Mouse (Mus musculus): Measurements from ENCODE around the gene Gadd45b.

GRCm38 (mm10) chr10:80935698-80936097 lies 5.8 kb downstream of the Gadd45b start:
- no peak for TF ChIP-seq POLR2A (IDR thresholded peaks at IDR 0.05; ENCODE audit: control insufficient read depth in 1 of 2, insufficient read depth in 1 of 2, low read depth in 1 of 2, low read length in 2 of 2, poor library complexity in 1 of 2)
- TF ChIP-seq ETS1 (IDR thresholded peaks at IDR 0.05; ENCODE audit: low read depth, low read length) = no peak
- TF ChIP-seq CTCF (IDR thresholded peaks at IDR 0.05 in 2 of 3, conservative IDR thresholded peaks at IDR 0.05 in 1 of 3; ENCODE audit: control insufficient read depth in 1 of 3, insufficient read depth in 1 of 3, low read depth in 2 of 3, low read length in 3 of 3, poor library complexity in 1 of 3, severe bottlenecking in 1 of 3) = no peak
- no peak for TF ChIP-seq RAD21 (IDR thresholded peaks at IDR 0.05; ENCODE audit: low read depth, low read length)
- no peak for TF ChIP-seq EP300 (IDR thresholded peaks at IDR 0.05; ENCODE audit: low read depth in 1 of 2, low read length in 2 of 2)
- no peak for TF ChIP-seq USF1 (IDR thresholded peaks at IDR 0.05; ENCODE audit: low read depth, low read length)
- TF ChIP-seq TCF12 (IDR thresholded peaks at IDR 0.05; ENCODE audit: low read depth, low read length) = no peak
- no peak for TF ChIP-seq ZC3H11A (IDR thresholded peaks at IDR 0.05; ENCODE audit: low read depth, low read length)
- TF ChIP-seq MEF2A (IDR thresholded peaks at IDR 0.05; ENCODE audit: extremely low read depth, insufficient replicate concordance, low read depth, low read length, poor library complexity, severe bottlenecking) = no peak
- TF ChIP-seq SMC3 (IDR thresholded peaks at IDR 0.05; ENCODE audit: low read depth, low read length) = no peak
- no peak for TF ChIP-seq MYC (IDR thresholded peaks at IDR 0.05; ENCODE audit: low read depth, low read length)
- no peak for TF ChIP-seq ZKSCAN1 (IDR thresholded peaks at IDR 0.05; ENCODE audit: low read depth, low read length)
- no peak for TF ChIP-seq E2F4 (IDR thresholded peaks at IDR 0.05; ENCODE audit: borderline replicate concordance, low read depth, low read length)
- TF ChIP-seq POLR2AphosphoS2 (IDR thresholded peaks at IDR 0.05; ENCODE audit: low read length) = no peak
